Mouse (Mus musculus) gastrocnemius, postnatal 14 days (tissue): ENCODE measurements at regions not wholly inside any gene's neighbourhood (a gene's known extent, or its start where the extent isn't known, plus 50 kb on each side); places are given as distances from the start of the nearest gene placed in this dataset.
A peak's percentile ranks its signal among the peaks of the same experiment; 100 is the strongest.

Source experiments
- DNase-seq: peaks from one replicate; pipeline ENCODE4 v3.0.0; 2021; ENCODE audit warnings: mixed read lengths
- intact Hi-C: fragments of 180-260 bp; cut with DNase I; formaldehyde crosslinking; loops from one replicate; pipeline ENCODE4 v1.15.1; 2025; ENCODE audit warnings: low total_unique reads

DNA sequence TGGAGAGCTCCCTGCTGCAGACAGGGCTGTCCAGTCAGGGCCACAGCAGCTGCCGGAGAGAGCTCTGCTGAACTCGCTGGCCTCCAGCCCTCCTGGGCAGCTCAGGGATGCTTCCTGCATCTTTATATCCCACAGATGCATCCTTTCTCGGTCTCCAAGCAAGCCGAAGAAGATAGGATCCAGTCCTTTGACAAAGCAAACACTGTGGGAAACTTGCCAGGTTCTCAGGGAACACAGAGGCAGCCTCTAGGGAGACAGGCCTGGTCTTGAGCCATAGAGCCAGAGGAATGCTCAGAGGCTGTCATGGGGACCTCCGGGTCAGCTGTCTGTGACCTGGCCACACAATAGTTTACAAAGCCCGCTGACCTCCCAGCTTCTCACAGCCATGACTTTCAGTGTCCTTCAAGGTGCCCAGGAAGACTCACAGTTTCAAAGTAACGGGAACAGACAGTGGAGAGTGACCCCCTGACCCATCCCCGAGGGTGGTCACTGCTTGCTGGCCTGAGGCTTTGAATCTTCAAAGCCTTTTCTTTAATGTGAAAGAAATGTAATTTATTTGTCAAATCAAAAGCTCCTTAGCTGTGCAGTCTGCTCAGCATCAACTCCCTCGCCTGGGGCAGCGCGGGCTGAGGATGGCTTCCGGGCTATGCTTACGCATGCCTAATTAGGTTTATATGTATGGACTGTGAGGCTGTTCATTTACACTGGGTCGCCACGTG, 157.8 kb upstream of the Lrfn2 start:
- intact Hi-C loops: no loop called here
- peak; percentile 50 for DNase-seq

DNA sequence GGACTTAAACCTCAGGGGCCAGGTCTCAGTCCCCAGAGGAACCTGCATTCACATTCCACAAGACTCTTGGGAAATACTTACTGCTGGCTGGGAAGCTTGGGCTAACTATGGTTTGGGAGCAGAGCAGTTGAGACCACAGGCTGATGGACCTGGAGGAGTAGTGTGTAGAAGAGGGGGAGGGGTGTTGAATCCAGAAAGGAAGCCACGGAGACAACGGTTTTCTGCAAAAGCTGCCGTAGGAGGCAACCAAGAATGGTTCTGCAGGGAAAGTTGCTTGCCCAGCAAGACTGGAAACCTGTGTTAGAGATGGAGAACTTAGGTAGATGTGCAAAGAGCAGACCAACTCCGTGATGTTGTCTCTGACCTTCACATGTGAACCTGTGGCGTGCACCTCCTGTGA, 156.7 kb upstream of the Lrfn2 start:
- intact Hi-C loops: no loop called here

DNA sequence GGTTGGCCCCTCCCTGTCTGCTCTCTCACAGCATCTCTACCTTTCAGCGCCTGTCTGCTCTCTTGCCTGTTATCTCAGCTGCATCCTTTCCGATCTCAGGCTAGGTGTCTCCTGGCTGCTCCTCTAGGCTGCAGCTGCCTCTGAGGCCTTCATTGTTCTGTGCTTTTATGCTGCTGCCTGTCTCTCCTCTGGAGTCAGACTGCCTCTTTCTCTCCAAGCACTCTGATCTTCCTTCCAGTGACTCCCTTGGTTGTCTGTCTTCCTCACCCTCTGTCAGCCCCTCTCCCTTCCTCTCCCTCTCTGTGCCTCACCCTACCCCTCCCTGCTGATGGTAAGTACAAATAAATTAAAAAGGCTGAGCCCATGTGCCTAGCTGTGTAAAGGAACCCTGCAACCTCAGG, 155.7 kb upstream of the Lrfn2 start:
- no peak for DNase-seq
- intact Hi-C loops: no loop called here

More for the DNA sequence above, 156.7 kb upstream of the Lrfn2 start:
- no peak for DNase-seq

DNA sequence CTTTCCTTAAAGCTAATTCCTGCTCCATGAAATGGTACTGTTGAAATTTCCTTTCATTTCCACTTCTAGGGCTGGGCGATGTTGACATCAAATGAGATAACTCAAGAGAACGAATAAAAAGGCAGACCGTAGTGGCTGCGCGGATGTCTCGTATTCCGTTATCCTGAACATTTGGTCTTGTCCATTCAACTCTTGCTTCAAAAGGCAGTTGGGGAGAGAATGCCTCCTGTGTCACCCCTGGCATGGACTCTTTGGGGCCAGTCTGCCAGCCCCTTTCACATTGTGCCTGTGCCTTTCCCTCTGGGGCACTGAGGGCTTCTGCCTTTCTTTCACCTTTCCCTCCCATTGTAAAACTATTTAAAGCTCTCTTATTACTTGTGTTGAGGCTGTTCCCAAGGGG, 152.0 kb upstream of the Lrfn2 start:
- DNase-seq: no peak
- intact Hi-C loops: no loop called here

DNA sequence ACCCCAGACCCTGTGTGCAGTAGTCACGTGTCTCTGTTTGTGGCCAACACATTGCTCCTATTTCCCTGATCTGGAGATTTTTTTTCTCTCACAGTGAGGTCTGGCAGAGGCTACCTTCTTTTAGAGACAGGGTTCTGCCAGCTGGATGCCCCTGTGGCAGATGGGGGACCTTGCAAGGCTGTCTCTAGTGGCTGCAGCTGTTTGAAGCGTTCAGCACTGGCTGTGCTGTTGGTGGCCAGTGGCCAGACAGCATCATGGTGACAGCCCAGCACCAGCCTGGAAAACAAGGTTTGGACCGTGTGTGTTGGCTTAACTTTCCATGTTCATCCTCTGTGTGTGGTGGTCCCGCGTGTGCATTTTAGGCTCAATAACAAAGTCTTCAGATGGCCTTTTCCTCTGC, 147.8 kb upstream of the Lrfn2 start:
- intact Hi-C loops: no loop called here
- DNase-seq: peak; percentile 45

DNA sequence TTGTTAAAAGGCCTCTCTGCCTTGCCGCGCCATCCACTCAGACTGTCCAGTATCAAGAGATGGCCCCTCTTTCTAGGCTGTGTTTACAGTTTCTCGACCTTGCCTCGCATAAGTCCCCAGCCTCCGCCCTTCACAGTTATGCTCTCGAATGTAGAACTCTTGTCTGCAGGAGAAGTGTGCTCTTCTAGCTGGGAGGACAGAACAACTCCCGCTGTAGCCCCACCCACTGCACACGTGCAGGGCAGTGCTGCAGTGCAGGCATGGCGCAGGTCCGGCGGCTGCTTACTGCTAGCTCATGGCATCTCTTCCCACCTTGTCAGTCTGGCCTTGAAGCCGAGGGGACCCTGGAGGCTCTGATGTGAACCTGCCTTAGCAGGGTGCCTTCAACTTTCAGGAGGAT, 145.7 kb upstream of the Lrfn2 start:
- intact Hi-C loops: no loop called here
- DNase-seq: no peak

DNA sequence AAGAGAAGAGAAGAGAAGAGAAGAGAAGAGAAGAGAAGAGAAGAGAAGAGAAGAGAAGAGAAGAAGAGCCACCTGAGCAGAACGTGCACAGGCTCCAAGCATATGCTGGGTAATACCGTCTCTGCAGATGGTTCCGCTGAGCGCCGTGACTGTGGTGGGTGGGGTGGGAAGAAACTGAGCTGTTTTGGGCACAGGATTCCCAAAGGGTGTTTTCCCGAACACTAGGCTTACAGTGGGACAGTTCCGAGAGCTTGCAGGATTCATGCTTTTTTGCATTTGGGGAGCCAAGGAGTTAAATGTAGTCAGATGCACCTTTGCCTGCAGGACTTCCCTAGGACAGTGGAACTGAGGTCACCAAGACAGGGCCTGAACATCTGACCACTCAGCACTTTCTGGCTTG, 142.3 kb upstream of the Lrfn2 start:
- no peak for DNase-seq
- intact Hi-C loops: no loop called here

DNA sequence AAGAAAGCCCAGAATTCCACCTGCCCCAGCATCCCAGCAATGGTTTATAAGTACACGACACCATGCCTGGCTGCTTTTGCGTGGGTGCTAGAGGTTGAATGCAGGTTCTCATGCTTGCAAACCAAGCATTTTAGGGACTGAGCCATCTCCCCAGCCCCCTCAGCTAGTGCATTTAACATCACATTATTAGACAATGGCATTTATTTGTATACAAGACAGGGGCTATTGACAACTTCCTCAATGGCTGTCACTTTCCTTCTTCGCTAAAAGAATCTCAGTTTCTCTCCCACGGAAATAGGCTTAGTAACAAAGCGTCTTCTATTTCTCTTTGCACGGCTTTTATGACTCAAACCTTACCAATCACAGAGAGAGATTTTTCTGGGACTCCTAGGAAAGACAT, 141.7 kb upstream of the Lrfn2 start:
- intact Hi-C loops: no loop called here
- no peak for DNase-seq

DNA sequence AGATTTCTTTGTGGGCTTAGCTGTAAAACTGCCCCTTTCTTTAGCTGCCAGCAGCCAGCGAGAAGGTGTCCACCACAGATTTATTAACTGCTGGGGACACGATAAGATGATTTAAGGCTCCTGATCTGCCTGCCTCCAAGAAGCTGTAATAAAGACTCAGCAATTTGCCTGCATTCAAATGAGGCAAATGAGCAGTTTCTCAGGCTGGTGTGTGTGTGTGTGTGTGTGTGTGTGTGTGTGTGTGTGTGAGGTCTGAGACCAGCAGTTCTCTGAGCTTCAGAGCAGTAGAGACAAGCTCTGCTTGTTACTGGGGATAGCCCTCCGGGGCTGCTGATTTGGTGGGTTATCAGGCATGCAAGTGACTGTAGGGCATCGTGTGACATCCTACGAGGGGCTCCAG, 139.2 kb upstream of the Lrfn2 start:
- DNase-seq: no peak
- intact Hi-C loops: no loop called here

DNA sequence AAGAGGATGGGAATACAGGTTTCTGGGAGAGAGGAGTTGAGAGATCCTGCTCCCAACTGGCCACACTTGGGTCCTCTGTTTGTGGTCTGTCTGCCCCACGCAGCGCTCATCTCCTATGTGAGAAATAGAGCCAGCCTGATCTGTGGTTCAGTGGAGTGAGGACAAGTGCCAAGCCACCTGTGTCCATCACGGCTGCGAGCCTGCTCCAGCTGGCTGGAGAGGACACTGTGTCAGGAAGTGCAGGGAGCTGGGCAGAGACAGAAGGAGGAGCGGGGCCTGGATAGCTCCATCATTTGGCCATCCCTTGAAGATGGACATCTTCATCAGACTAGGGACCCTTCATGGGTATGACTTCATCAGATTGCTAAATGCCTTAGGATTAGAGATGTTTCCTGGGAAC, 136.4 kb upstream of the Lrfn2 start:
- intact Hi-C loops: no loop called here
- DNase-seq: no peak

DNA sequence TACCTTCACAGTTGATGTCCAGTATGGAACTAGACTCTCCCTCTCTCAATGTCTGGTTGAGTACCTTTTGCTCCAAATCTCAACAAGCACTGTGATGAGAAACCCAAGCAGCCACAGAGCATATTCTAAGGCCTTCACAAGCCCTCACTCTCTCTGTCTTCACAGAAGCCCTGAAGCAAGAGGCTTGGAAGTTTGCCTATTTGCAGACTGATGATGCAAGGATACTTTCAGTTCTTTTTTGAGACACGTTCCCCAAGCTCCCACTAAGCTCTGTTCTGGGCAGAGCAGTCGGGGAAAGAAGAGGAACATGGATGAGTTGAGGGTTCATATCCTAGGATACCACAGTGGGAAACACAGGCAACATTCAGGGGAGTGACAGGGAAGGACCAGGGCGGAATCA, 134.0 kb upstream of the Lrfn2 start:
- intact Hi-C loops: no loop called here
- DNase-seq: no peak

DNA sequence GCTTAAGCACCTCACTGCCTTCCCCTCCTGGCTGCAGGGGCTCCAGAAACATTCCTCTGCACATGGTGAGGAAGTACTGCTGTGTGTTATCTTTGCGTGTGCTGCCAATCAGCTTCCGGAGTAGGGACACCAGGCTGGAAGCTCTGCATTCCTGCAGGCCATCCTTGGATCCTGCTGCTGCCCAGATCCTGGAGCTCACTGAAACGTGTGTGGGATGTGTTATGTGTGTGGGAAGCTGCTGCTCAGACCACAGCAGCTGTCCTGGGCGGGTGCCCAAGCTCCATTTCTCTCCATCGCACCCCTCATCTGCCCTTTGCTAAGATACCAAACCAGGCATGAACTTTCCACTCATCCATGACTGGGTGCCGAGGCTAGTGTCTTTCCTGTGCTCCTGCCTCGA, 129.5 kb upstream of the Lrfn2 start:
- intact Hi-C loops: no loop called here
- peak; percentile 14 for DNase-seq

DNA sequence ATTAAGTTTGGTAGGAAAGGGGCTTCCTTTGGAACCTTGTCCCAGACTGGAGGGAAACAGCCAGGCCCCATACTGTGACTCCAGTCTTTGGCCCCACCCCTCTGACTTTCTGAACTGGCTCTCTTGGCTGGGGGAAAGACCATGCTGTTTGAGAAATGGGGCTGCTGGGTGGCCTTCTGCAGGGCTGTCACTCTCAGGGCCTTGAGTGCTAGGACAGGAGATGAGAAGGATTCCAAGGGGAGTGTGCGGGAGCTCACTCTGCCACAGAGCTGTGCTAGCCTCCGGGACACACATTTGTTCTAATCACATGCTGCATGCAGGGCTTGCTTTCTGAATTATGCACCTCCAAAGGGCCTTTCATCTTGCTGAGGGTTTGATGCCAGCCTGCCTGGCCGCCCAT, 124.3 kb upstream of the Lrfn2 start:
- DNase-seq: no peak
- intact Hi-C loops: no loop called here

DNA sequence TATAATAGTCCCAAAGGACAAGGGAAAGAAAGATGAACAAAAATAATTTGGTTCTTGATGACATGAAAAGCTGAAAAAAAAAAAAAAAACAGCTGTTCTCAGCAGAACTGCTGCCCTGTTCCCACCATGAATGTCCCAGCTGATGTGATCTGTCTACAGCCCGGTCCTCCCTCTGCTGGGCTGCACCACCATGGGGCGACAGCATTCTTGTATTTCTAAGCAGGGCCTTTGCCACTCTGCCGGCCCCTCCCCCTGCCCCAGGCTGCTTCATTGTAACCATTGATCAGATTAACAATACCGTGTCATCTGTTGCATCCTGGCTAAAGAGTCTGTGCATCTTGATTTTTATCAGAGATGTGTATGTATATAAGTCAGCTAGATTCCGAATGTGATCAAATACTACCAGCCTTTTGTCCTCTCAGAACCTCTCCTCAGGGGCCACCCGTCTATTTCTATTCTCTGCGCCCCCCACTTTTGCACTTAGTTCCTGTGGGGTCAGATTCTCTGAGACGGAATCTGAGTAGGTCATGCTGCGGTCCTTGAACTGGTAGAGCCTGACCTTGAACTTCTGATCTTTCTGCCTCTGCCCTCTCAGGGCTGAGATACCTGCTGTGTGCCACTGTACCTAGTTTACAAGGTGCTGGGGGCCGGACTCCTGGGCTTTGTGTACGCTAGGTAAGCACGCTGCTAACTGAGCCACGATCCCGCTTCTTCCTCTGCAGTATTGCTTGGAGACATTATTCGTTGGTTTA, 117.2 kb upstream of the Lrfn2 start:
- intact Hi-C loops: no loop called here
- no peak for DNase-seq

DNA sequence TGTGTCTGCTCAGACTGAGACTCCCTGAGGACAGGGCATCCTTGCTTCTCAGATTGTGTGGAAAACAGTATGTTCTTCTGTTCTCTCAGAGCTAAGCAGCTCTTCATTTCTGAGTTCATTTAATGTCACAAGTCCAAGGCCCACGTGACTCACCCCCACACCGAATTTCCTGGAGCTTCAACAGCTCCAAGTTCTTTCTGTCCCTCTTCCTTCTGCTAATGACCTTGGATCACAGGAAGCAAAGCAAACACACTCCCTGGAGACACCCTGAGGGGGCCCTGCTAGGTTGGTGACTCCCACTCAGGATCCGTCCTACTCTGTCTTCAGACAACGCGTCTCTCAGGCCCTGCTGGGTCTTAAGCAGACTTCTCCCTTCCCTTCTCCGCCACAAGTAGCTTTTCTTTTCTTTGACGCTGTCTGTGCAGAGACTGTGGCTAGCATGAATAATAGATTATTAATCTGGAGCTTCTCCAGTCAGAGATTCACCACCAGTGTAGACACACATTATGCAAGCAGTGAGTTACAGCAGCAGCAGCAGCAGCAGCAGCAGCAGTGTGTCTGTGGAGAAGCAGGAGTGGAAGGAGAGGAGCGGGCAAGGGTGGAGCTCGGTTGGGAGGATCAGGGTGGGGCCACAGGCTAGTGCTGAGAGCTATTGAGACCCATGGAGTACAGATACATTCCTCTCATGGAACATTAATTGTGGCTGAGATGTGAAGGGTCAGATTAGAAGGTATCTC, 115.4 kb upstream of the Lrfn2 start:
- peak; percentile 30 for DNase-seq
- intact Hi-C loops: no loop called here

DNA sequence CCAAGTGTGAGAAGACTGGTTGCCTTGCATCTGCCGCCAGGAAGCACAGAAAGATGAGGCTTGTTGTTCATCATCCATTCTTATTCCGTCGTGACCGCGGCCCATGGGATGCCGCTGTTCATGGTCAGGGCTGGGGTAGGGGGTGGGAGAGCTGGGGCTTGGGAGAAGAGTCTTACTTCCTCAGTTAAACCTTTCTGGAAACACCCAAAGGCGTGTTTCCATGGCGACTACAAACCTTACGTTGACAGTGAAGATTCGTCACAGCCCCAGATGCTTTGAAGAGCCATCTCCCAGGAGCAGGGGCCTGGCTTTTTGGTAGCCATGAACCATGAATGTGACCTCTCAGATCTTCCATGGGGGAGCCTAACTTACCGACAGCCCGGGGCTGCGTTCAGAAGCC, 114.6 kb upstream of the Lrfn2 start:
- intact Hi-C loops: no loop called here
- DNase-seq: no peak

DNA sequence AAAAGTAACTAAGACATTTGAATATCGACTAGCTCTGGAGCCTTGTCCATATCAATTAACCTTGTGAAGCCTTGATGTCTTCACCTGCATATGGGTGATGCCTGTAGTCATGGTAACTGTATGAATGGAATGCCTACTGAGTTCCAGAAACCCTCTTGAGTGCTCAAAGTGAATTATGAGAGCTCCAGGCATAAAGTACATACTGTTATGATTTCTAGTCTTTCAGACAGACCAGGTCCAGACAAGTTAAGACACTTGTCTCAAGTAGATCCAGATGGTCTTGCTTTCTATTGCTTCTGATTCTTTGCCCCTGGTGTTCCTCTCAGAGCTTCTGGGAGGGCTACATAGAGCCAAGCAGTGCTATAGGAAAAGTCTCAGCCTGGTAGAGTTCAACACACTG, 112.5 kb upstream of the Lrfn2 start:
- intact Hi-C loops: no loop called here
- no peak for DNase-seq

DNA sequence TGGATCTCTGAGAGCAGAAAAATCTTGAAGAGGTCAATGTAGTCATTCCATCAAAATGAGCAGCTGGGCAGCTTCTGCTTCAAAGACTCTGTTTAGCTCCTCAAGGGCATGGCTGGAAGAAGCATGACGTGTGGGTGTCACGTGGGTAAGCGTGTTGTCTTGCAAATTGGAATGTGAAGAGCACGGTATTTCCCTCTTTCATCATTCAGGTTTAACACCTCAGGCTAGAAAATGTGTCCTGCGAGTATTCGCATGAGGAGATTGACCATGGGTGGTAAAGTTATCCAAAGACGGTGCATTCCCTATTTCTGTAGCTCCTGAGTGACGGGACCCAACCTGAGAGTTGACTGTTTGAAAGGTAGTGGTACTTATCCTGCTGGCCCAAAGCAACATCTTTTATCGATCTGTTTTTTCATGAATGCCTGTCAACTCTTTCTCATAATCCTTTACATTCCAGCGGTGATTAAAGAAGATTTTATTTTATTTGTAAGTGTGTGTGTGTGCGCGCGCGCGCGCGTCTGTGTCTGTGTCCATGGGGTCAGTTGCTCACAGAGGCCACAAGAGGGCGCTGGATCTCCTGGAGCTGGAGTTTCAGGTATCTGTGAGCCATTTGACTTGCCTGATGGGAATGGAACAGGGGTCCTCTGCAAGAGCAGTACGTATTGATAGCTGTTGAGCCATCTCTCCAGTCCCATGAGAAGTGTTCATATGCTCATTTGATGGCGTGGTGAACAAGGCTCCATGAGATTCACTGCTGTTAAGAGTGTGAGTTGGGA, 109.9 kb upstream of the Lrfn2 start:
- DNase-seq: no peak
- intact Hi-C loops: no loop called here

DNA sequence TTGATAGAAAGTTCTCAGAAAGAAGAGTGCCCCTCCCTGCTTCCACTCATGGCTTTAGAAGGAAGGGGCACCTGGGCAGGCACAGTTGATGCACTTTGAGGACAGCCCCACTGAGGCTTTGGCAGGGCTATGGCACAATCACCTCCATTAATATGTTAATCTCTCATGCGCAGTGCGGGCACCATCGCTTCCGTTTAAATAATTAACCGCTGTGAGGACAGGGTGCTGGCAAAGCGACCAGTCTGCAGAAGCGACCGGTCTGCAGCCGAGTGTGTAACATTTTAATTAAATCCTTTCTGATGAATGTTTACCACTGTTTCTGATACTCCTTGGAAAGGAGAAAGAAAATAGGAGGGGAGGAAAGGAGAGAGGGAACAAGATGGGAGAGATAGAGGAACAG, 108.3 kb upstream of the Lrfn2 start:
- intact Hi-C loops: no loop called here
- no peak for DNase-seq
